Mouse (Mus musculus) brown adipose tissue, adult 24 weeks (tissue): ENCODE data around the gene Pip5k1b. TPM values are rescaled to one million over a fixed set of nuclear protein-coding genes. Genes with fewer than 3 reads are reported as not detected.
"Not testable (repeated sequence)": the region's sequence is repeated elsewhere in the genome, so short reads cannot be mapped to it uniquely, and the experiment has no call there.

Experiments
- H3K27ac ChIP-seq: fragments of 200-500 bp; replicated peaks from 2 replicates; pipeline ENCODE4 v1.5.1; 2012; ENCODE audit warnings: low read depth, mild to moderate bottlenecking, low read length
- H3K4me1 ChIP-seq: fragments of 200-500 bp; 2 replicates; pipeline ENCODE4 v1.6.1; 2012; ENCODE audit warnings: low read length, mixed read lengths; ENCODE audit not compliant: control insufficient read depth, insufficient read depth, insufficient read length
- H3K4me3 ChIP-seq: fragments of 200-500 bp; 2 replicates; pipeline ENCODE4 v1.5.1; 2012; ENCODE audit warnings: low read depth, mild to moderate bottlenecking, low read length, moderate library complexity; ENCODE audit not compliant: insufficient read depth
- polyA plus RNA-seq: library from polyadenylated mRNA; stranded (reverse); fragments of >200 nt; gene quantifications from 2 replicates; pipeline ENCODE4 v1.2.4, GENCODE M21; 2012; ENCODE audit not compliant: missing spikeins, insufficient read depth, insufficient read length

Gene Pip5k1b
- polyA plus RNA-seq, 1 experiment: not detected

- H3K4me3 ChIP-seq, H3K27ac ChIP-seq, H3K4me1 ChIP-seq: not testable (repeated sequence)
These were observed 3.0 kb downstream of the Pip5k1b start for GRCm38 (mm10) chr19:24552641-24553040.

- Histone ChIP-seq H3K27ac (no peak overlapping the region), H3K4me1 (no peaks in the 10 kb centered on the region), H3K4me3 (no peak overlapping the region)
These were observed 4.3 kb downstream of the Pip5k1b start for GRCm38 (mm10) chr19:24551196-24551954.

- Histone ChIP-seq H3K27ac (no peak overlapping the region), H3K4me1 (no peaks in the 10 kb centered on the region), H3K4me3 (no peak overlapping the region)
These were observed 4.9 kb downstream of the Pip5k1b start for GRCm38 (mm10) chr19:24550778-24551177.

GRCm38 (mm10) chr19:24550016-24550415 lies 5.7 kb downstream of the Pip5k1b start:
- no peak overlapping the region for H3K4me3 ChIP-seq
- no peak overlapping the region for H3K27ac ChIP-seq
- no peaks in the 10 kb centered on the region for H3K4me1 ChIP-seq

GRCm38 (mm10) chr19:24548337-24548736 lies 7.3 kb downstream of the Pip5k1b start:
- H3K4me1 ChIP-seq: no peaks in the 10 kb centered on the region

GRCm38 (mm10) chr19:24546153-24546552 lies 9.5 kb downstream of the Pip5k1b start:
- no peaks in the 10 kb centered on the region for H3K4me1 ChIP-seq
- no peak overlapping the region for H3K27ac ChIP-seq
- no peak overlapping the region for H3K4me3 ChIP-seq

More at GRCm38 (mm10) chr19:24548337-24548736, 7.3 kb downstream of the Pip5k1b start:
- no peak overlapping the region for H3K4me3 ChIP-seq
- no peak overlapping the region for H3K27ac ChIP-seq

GRCm38 (mm10) chr19:24543386-24544350 lies 12.0 kb downstream of the Pip5k1b start:
- no peak overlapping the region for H3K4me3 ChIP-seq
- no peaks in the 10 kb centered on the region for H3K4me1 ChIP-seq
- H3K27ac ChIP-seq: no peak overlapping the region

- H3K4me3 ChIP-seq: no peak overlapping the region
- no peak overlapping the region for H3K27ac ChIP-seq
- no peaks in the 10 kb centered on the region for H3K4me1 ChIP-seq
These were observed 13.4 kb downstream of the Pip5k1b start for GRCm38 (mm10) chr19:24542293-24542675.

GRCm38 (mm10) chr19:24541669-24542292 lies 13.9 kb downstream of the Pip5k1b start:
- no peaks in the 10 kb centered on the region for H3K4me1 ChIP-seq
- H3K4me3 ChIP-seq: no peak overlapping the region
- no peak overlapping the region for H3K27ac ChIP-seq

GRCm38 (mm10) chr19:24540952-24541668 lies 14.6 kb downstream of the Pip5k1b start:
- no peaks in the 10 kb centered on the region for H3K4me1 ChIP-seq

GRCm38 (mm10) chr19:24539041-24539440 lies 16.6 kb downstream of the Pip5k1b start:
- H3K27ac ChIP-seq: no peak overlapping the region

More at GRCm38 (mm10) chr19:24540952-24541668, 14.6 kb downstream of the Pip5k1b start:
- Histone ChIP-seq H3K4me3 (no peak overlapping the region), H3K27ac (no peak overlapping the region)

GRCm38 (mm10) chr19:24538181-24538580 lies 17.5 kb downstream of the Pip5k1b start:
- Histone ChIP-seq H3K4me1 (no peaks in the 10 kb centered on the region), H3K4me3 (no peak overlapping the region), H3K27ac (no peak overlapping the region)

More at GRCm38 (mm10) chr19:24539041-24539440, 16.6 kb downstream of the Pip5k1b start:
- H3K4me3 ChIP-seq: no peak overlapping the region
- no peaks in the 10 kb centered on the region for H3K4me1 ChIP-seq

GRCm38 (mm10) chr19:24537691-24538090 lies 18.0 kb downstream of the Pip5k1b start:
- Histone ChIP-seq H3K27ac (no peak overlapping the region), H3K4me3 (no peak overlapping the region), H3K4me1 (no peaks in the 10 kb centered on the region)

GRCm38 (mm10) chr19:24536920-24537319 lies 18.8 kb downstream of the Pip5k1b start:
- Histone ChIP-seq H3K27ac (no peak overlapping the region), H3K4me1 (no peaks in the 10 kb centered on the region), H3K4me3 (no peak overlapping the region)
